Mouse (Mus musculus) ES-E14 (cell line): ENCODE measurements around the gene Frs2. TPM values are rescaled to one million over a fixed set of nuclear protein-coding genes. Genes with fewer than 3 reads are reported as not detected.
A peak's percentile ranks its signal among the peaks of the same experiment; 100 is the strongest.

ENCODE experiments used
- DNase-seq: peaks from one replicate; pipeline ENCODE4 v3.0.0-alpha.2; 2013; ENCODE audit warnings: low read depth, low spot score
- H3K27ac ChIP-seq: 2 replicates; pipeline ENCODE4 v1.5.1; 2012; ENCODE audit warnings: low read depth, mild to moderate bottlenecking, low read length, moderate library complexity, mixed read lengths; ENCODE audit not compliant: poor library complexity, insufficient read depth, severe bottlenecking
- H3K36me3 ChIP-seq: 2 replicates; pipeline ENCODE4 v1.6.1; 2012; ENCODE audit warnings: mild to moderate bottlenecking, low read length, moderate library complexity, mixed read lengths; ENCODE audit not compliant: control insufficient read depth, poor library complexity, insufficient read depth, severe bottlenecking
- H3K4me1 ChIP-seq, 2 experiments: fragments of 150-350 bp in 1 of 2; sonication (generic) in 1 of 2; 2 replicates each; pipeline ENCODE4 v1.6.1; 2012; ENCODE audit warnings: low read length in 2 of 2, mild to moderate bottlenecking in 1 of 2, mixed read lengths in 1 of 2; ENCODE audit not compliant: control insufficient read depth in 2 of 2, insufficient read depth in 2 of 2, poor library complexity in 1 of 2
- H3K4me3 ChIP-seq, 2 experiments: fragments of 150-350 bp in 1 of 2; sonication (generic) in 1 of 2; 2 replicates each; pipeline ENCODE4 v1.5.1; 2012; ENCODE audit warnings: low read length in 2 of 2, low read depth in 1 of 2, mild to moderate bottlenecking in 1 of 2, mixed read lengths in 1 of 2; ENCODE audit not compliant: insufficient read depth in 1 of 2, poor library complexity in 1 of 2, severe bottlenecking in 1 of 2
- H3K9ac ChIP-seq: 2 replicates; pipeline ENCODE4 v1.6.1; 2012; ENCODE audit warnings: low read depth, mild to moderate bottlenecking, low read length, mixed read lengths; ENCODE audit not compliant: poor library complexity, insufficient read depth, severe bottlenecking
- H3K9me3 ChIP-seq: fragments of 150-350 bp; sonication (generic); 2 replicates; pipeline ENCODE4 v1.6.1; 2012; ENCODE audit warnings: low read depth, mild to moderate bottlenecking, low read length; ENCODE audit not compliant: control insufficient read depth, insufficient read depth
- CHD2 ChIP-seq: IDR thresholded peaks from 2 replicates; pipeline ENCODE4 v1.6.1; 2014; ENCODE audit warnings: mild to moderate bottlenecking, low read depth, low read length, inconsistent platforms
- HCFC1 ChIP-seq: IDR thresholded peaks from 2 replicates; pipeline ENCODE4 v1.6.1; 2012; ENCODE audit warnings: low read length, inconsistent platforms, borderline replicate concordance; ENCODE audit not compliant: insufficient read depth
- MAFK ChIP-seq: IDR thresholded peaks from 2 replicates; pipeline ENCODE4 v1.6.1; 2014; ENCODE audit warnings: mild to moderate bottlenecking, low read depth, low read length, inconsistent platforms; ENCODE audit not compliant: insufficient read depth
- ZC3H11A ChIP-seq: IDR thresholded peaks from 2 replicates; pipeline ENCODE4 v1.6.1; 2012; ENCODE audit warnings: low read depth, mild to moderate bottlenecking, inconsistent platforms, low read length, borderline replicate concordance
- ZNF384 ChIP-seq: IDR thresholded peaks from 2 replicates; pipeline ENCODE4 v1.6.1; 2012; ENCODE audit warnings: low read depth, low read length, inconsistent platforms
- in situ Hi-C, 2 experiments: fragments of 600-800 bp; cut with MboI; formaldehyde crosslinking; loops; one replicate each; pipeline ENCODE4 v1.15.1; 2025; ENCODE audit warnings: low sequenced_read_pairs in 2 of 2, inconsistent platforms in 1 of 2; ENCODE audit not compliant: unreplicated experiment in 2 of 2
- total RNA-seq: library from RNA; depleted of rRNA; stranded (reverse); fragments of 300-350 nt; gene quantifications from 2 replicates; pipeline ENCODE4 v1.2.3, GENCODE M21; 2012

The Frs2 gene
- total RNA-seq, 1 experiment, result 17.3 TPM

- Histone ChIP-seq H3K36me3 (no peaks in the 10 kb centered on the region), H3K4me1 (peaks cover 0 to 9% of the 10 kb centered on the region in 2 experiments; a peak in 1 of 4 replicates), H3K27ac (no peak overlapping the region), H3K9me3 (no peaks in the 10 kb centered on the region), H3K9ac (no peak overlapping the region), H3K4me3 (no peak overlapping the region)
- TF ChIP-seq ZC3H11A (no peak), ZNF384 (no peak), MAFK (no peak), CHD2 (no peak), HCFC1 (no peak)
- in situ Hi-C loops, result no loop called here
- no peak for DNase-seq
Observed at GRCm38 (mm10) chr10:117173111-117173510, 24.8 kb upstream of the Frs2 start.

DNA sequence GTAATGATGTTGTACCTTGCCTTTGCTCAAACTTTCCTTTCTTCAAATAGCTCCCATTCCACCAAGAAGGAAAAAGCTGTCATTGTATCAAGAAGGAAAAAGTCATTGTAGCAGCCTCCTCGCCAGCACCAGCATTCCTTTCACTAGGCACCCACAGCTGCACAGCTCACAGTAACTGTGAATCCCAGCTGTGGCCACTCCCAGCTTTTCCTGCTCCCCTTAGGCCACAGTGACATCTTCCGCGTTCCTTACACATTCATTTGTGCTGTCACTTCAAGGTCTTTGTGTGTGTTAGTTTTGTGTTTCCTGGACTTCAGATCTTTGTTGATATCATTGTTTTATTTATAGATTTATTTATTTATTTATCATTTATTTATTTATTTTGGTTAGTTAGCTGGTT, 23.7 kb upstream of the Frs2 start:
- no peak overlapping the region for H3K27ac ChIP-seq
- no peak overlapping the region for H3K9ac ChIP-seq
- no peak overlapping the region for H3K4me3 ChIP-seq
- no peak for TF ChIP-seq ZNF384
- no peak for TF ChIP-seq HCFC1
- no peak for TF ChIP-seq MAFK
- no peak for TF ChIP-seq ZC3H11A
- TF ChIP-seq CHD2, result no peak
- in situ Hi-C loops, result no loop called here
- H3K4me1 ChIP-seq, result peaks cover 0 to 9% of the 10 kb centered on the region in 2 experiments; a peak in 1 of 4 replicates
- no peak for DNase-seq
- H3K9me3 ChIP-seq, result no peaks in the 10 kb centered on the region
- H3K36me3 ChIP-seq, result no peaks in the 10 kb centered on the region

- Histone ChIP-seq H3K4me1 (no peaks in the 10 kb centered on the region), H3K9me3 (no peaks in the 10 kb centered on the region), H3K9ac (no peak overlapping the region), H3K27ac (peak overlapping the region; percentile 14; the same call in 1 of the 2 replicates), H3K4me3 (no peak overlapping the region), H3K36me3 (no peaks in the 10 kb centered on the region)
- in situ Hi-C loops, result no loop called here
- TF ChIP-seq HCFC1 (no peak), ZNF384 (no peak), ZC3H11A (no peak), MAFK (peak; percentile 91), CHD2 (no peak)
- DNase-seq, result no peak
Observed at GRCm38 (mm10) chr10:117166785-117167425, 18.6 kb upstream of the Frs2 start.

GRCm38 (mm10) chr10:117162662-117163061, 14.3 kb upstream of the Frs2 start:
- Histone ChIP-seq H3K4me1 (no peaks in the 10 kb centered on the region), H3K27ac (no peak overlapping the region), H3K36me3 (no peaks in the 10 kb centered on the region), H3K9me3 (no peaks in the 10 kb centered on the region), H3K9ac (no peak overlapping the region; the same call in 1 of the 2 replicates), H3K4me3 (peak overlapping the region; percentile 19 to 49; a peak in 2 of 4 replicates)
- no peak for TF ChIP-seq ZC3H11A
- TF ChIP-seq HCFC1, result no peak
- TF ChIP-seq ZNF384, result no peak
- TF ChIP-seq MAFK, result no peak
- TF ChIP-seq CHD2, result no peak
- in situ Hi-C loops, result no loop called here
- DNase-seq, result no peak
